Mouse (Mus musculus) CD4-positive helper T cell, adult 2 months (primary cell): ENCODE data around the gene Ndufs4.
"Not testable (repeated sequence)": the region's sequence is repeated elsewhere in the genome, so short reads cannot be mapped to it uniquely, and the experiment has no call there.

ENCODE experiments used
- DNase-seq: peaks from one replicate; pipeline ENCODE4 v3.0.0-alpha.2; 2012; ENCODE audit warnings: low read depth, missing footprints, low spot score

The Ndufs4 gene

GRCm38 (mm10) chr13:114343001-114343400 lies 45.1 kb downstream of the Ndufs4 start:
- DNase-seq = no peak

DNA sequence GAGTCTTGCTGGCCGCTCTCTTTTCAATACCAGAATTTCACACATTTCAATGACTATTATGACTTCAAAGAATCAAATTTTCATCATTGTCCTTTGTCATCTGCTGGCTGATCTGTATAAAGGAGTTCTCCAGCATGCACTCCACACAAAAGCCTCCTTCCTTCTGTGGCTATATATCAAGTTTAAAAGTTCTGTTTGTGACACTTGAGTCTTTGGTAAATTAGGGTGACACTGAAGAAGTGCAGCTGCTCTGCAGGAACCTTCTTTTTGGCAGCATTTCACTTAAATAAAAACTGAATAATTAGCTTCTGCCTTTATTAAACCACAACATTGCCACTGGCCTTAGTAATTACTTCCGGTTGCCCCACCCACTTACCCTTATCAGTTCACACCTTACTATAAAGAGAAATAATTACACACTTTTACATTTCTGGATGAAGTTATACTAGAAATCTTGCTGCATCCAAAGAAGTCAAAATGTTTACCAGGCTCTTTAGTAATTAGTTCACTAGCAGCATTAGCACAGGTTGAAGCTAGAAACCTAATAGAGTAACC lies 68.1 kb downstream of the Ndufs4 start:
- DNase-seq = no peak

GRCm38 (mm10) chr13:114319136-114319535 lies 68.9 kb downstream of the Ndufs4 start:
- no peak for DNase-seq

DNA sequence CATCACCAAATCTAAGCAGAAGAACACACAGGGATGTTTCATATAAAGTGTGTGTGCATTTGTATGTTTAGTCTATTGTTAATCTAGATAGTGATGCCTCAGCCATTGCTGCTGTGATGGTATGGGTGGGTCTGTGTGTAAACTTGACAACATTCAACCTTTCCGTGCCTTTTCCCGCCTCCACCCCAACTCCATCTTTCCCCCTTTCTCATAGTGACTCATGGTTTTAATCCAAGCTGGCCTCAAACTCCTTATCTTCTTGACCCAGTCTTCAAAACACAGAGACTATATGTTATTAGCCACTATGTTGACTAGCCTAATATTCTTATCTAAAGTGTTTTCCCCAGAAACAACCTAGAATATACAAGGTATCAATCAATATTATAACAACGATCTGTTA lies 72.7 kb downstream of the Ndufs4 start:
- no peak for DNase-seq

DNA sequence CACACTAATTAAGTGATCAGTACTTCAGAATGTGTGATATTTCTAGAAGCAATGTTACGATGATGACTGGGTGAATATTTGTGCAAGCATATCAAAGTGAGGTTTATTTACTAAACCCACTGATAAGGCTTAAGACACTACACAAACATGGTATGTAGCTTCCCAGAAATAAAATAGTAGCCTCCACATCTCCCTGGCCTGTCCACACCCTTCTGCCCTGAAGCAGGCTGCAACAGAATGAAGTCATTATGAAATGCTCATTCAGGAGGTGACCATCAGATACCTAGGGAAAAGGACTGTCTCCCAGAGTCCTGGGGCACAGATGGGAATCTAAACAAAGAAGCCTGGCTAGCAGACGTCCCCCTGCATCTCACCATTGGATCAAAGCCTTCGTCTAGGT lies 73.1 kb downstream of the Ndufs4 start:
- DNase-seq = no peak

GRCm38 (mm10) chr13:114310591-114310990 lies 77.5 kb downstream of the Ndufs4 start:
- no peak for DNase-seq

GRCm38 (mm10) chr13:114304684-114305083 lies 83.4 kb downstream of the Ndufs4 start:
- DNase-seq = no peak

- DNase-seq = no peak
Measured at GRCm38 (mm10) chr13:114303466-114304175, 84.4 kb downstream of the Ndufs4 start.

DNA sequence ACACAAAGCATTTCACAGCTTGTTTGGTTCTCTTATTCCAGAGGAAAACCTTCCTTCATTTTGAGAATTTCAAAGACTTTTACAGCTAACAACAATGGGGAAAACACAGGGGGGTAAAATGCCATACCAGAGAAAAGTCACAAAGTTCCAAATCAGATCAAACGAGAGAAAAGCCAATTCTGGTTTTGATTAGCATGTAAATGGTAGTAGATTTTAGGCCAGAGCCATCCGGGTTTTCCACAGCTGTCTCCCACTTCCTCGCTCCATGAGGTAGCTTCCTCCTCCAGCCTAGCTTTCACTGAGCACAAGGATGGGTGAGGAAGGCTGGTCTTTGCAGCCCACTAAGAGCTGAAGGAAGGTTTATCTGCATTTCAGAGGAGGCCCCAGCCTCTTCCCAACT lies 90.3 kb downstream of the Ndufs4 start:
- DNase-seq = no peak

GRCm38 (mm10) chr13:114296556-114296955 lies 91.5 kb downstream of the Ndufs4 start:
- no peak for DNase-seq

DNA sequence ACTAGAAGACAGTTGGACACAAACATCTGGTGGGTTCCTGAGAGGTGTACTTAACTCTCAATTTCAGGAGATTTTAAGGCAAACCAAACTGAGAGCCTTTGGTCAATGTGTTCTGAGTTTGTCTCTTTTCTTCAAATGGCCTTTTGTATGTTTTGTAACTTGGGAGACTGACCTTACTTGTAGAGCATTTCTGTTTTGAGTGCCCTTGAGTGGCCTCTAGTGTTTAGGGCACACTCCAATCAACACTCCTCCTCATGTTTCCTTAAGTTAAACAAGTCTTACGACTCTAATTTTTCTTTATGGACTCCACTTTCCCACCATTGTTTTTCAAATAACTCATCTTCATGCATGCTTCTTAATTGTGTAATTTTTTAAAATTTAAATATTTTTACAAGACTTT lies 98.6 kb downstream of the Ndufs4 start:
- DNase-seq = no peak

- DNase-seq = no peak
Measured at GRCm38 (mm10) chr13:114288511-114288910, 99.5 kb downstream of the Ndufs4 start.

DNA sequence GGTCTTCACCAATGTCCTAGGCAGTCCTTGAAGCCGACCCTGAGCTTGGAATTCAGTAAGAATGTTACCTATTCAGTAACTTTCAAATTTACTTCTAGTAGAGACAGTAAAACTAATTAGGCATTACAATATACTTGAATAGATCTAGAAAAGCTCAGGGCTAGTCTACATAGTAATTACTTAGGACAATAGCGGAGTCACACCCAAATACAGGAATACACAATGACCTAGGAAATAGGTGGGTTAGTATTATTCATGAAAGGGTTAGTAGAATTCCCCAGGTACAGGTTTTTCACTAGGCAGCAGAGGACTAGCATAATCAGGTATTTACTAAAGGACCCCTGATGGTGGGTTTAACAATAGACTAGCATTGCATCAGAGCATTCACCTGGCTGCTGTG lies 109.4 kb downstream of the Ndufs4 start:
- DNase-seq = not testable (repeated sequence)

GRCm38 (mm10) chr13:114277277-114277676 lies 110.8 kb downstream of the Ndufs4 start:
- no peak for DNase-seq

- no peak for DNase-seq
Measured at GRCm38 (mm10) chr13:114271410-114272105, 116.5 kb downstream of the Ndufs4 start.

GRCm38 (mm10) chr13:114267741-114268140 lies 120.3 kb downstream of the Ndufs4 start:
- DNase-seq = no peak

DNA sequence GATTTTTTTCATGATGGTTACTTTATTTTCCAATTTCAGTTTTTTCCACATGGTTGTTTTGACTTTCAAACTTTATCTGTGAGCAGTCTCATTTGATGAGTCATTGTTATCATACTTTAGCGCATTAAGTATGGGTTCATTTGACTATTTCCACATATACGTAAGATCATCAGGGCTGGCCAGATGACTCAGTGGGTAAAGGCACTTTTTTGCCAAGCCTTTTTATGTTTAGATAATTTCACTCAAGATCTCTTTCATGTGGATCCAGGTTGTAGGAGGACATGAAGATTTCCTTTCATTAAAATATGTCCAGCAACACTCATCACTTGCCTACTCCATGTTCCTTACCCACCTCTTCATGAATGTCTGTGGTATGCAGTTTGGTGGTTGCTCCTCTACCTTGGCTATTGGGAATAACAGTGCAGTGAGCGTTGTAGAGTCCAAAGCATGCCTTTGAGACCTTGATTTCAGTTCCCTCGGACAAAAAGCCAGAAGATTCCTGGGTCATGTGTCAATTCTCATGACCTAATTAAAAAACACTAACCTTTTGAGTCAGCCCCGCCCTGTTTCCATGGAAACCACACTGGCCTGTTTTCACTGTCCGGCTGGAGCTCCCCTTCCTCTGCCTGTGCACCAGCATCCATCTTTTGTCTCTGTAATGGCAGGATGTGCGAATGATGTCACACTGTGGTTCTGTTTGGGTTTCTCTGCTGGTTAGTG lies 127.4 kb downstream of the Ndufs4 start:
- no peak for DNase-seq

GRCm38 (mm10) chr13:114254697-114255096 lies 133.4 kb downstream of the Ndufs4 start:
- no peak for DNase-seq
